Mouse (Mus musculus) layer of hippocampus, postnatal 10 days (tissue): ENCODE data around the gene Pla2g4d. TPM values are rescaled to one million over a fixed set of nuclear protein-coding genes. Genes with fewer than 3 reads are reported as not detected.
"Not testable (repeated sequence)": the region's sequence is repeated elsewhere in the genome, so short reads cannot be mapped to it uniquely, and the experiment has no call there.

Source experiments
- DNase-seq, 2 experiments: peaks; one replicate each; pipeline ENCODE4 v3.0.0; 2021; ENCODE audit warnings: low spot score in 2 of 2
- total RNA-seq, 2 experiments: library from RNA; stranded (reverse); gene quantifications; 2 replicates each; pipeline ENCODE4 v1.2.3; 2021

Gene Pla2g4d
- total RNA-seq, 2 experiments from 2014 or later: 0.11 TPM

GRCm38 (mm10) chr2:120262876-120263275, 26.1 kb downstream of the Pla2g4d start:
- no peak for DNase-seq

DNA sequence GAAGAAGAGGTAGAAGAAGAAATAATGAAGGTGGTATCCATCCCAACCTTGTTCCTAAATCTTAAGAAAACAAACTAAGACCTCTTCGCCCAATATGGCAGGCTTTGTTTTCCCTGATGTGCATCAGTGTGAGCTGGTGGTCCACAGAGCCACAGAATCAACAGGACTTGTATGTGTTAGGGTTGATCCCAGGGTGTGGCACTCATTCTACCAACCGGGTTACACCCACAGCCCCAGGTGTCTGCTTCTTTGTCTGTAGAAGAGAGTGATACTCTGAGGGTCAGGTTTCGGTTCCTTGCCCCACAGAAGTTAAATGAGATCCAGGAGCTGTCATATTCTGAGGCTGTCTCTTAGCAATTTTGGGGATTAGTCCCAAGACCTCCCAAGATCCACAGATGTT, 27.7 kb downstream of the Pla2g4d start:
- no peak for DNase-seq

DNA sequence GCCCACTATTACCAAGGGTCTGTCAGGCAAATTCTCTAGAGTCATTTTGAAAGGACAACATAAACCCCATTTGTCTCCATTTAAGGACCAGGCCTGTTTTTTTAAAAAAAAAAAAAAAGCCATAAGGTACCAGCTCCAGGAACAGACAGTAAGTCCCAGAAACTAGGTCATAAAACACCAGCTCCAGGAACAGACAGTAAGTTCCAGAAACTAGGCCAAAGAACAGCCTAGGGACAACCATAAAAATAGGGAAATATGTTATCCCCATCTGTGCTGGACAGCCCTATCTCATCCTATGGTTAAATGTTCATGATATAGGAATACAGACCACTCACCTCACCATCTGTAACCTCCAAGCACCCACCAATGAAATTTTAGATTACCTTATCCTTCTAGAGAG, 32.7 kb downstream of the Pla2g4d start:
- DNase-seq: no peak

- no peak for DNase-seq
Measured at GRCm38 (mm10) chr2:120252644-120253043, 36.4 kb downstream of the Pla2g4d start.

DNA sequence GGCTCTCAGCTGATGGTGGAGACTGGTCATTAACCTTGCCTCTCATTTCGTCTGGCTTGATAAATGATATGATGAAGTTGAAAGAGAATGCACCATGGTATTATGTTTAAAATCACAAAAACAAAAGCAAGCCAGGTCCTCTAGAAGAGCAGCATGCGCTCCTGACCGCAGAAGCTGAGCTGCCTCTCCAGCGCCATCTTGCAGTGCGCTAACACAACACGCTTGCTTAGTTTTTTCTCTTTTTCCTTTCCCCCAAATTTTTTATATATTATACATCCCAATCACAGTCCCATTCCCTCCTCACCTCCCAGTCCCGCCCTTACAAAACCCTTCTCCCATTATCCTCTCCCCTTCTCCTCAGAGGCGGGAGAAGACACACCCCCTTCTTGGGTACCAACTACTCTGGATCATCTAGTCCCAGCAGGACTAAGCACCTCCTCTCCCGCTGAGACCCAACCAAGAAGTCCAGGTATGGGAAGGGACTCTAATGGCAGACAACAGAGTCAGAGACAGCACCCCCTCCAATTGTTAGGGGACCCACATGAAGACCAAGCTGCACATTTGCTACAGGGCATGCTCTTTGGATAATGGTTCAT, 43.5 kb downstream of the Pla2g4d start:
- peak; percentile 16 to 45 for DNase-seq

DNA sequence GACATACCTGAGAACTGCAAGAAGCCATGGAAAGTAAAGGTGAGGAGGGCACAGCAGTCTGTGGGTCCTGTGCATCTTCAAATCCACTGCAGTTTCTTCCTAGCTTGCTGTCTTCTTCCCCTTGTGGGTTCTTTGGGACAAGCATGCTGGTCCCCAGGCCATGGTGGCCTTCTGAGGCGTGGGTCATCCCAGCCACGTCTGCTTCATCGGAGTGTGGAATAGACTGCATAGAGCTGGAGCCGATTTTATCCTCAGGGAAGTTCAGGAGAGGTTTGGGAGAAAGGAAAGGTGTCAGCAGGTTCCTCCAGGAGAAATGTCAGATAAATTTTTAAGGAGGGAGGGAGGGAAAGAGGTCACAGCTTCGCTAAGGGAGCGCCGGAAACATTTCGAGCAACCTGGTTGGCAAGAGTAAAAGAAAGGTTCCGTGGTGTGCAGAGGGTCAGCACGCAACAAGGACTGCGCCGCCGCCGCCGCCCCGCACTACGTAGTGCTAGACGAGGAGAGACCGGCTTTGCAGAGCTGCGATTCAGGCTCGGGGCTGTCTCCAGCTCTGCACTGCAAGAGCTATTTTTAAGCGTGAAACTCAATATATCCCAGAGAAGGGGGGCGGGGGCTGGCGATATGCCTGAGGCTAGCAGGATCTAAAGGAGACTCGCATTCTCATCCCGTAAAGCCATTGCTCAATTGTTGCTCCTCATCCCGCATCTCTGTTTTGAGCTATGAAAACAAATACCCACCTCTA, 44.1 kb downstream of the Pla2g4d start, which contains the start of gene Pla2g4e:
Gene Pla2g4e, minus strand, starts transcription at position 657 of the 742 bp plus-strand sequence.
- DNase-seq: peak; percentile 15 to 36

- no peak for DNase-seq
Measured at GRCm38 (mm10) chr2:120243995-120244394, 45.0 kb downstream of the Pla2g4d start.

DNA sequence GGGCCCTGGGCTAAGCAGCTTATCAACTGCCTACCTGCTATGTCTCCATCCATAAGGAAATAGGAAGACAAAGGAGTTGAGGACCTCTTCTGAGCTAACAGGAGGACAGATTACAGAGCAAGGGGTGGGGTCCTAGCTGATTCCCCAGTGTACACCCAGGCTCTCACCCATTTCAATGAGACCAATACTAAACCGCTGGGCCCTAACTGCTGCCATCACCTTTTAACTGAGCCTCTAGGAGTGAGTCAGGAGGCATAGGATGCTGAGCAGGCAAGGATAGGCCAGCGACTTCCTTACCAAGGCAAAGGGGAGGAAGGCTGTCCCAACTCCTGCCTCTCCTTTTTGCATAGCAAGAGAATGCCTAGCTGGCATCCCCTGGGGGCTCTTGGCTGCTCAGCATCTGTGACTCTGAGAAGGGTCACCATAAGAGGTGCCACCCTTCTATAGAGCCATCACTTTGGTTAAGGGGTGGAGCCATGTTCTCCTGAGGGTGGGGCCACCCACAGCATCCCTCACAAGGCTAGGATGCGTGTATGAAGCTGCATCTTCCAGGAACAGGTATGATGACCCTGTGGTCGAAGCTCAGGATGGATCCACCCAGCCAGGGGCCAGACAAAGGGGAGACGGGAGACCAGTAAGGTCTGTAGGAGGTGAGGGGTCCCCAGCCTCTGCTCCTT, 46.1 kb downstream of the Pla2g4d start:
- no peak for DNase-seq

- not testable (repeated sequence) for DNase-seq
Measured at GRCm38 (mm10) chr2:120238733-120239132, 50.3 kb downstream of the Pla2g4d start.

GRCm38 (mm10) chr2:120237784-120238183, 51.2 kb downstream of the Pla2g4d start:
- DNase-seq: no peak

GRCm38 (mm10) chr2:120235947-120236640, 52.9 kb downstream of the Pla2g4d start:
- no peak for DNase-seq

DNA sequence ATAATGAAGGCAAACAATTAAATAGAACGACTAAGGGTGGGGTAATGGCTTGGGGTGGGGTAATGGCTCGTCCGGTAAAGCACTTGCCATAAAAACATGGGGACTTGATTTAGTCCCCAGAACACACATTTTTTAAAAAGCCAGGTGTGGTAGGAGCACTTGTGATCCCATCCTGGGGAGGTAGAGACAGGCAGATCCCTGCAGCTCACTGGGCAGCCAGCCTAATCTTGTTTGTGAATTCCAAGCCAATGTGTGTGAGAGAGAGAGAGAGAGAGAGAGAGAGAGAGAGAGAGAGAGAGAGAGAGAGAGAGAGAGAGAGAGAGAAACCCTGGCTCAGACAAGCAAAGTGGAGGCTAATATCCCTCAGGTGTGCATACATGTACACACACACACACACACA, 53.6 kb downstream of the Pla2g4d start:
- no peak for DNase-seq

DNA sequence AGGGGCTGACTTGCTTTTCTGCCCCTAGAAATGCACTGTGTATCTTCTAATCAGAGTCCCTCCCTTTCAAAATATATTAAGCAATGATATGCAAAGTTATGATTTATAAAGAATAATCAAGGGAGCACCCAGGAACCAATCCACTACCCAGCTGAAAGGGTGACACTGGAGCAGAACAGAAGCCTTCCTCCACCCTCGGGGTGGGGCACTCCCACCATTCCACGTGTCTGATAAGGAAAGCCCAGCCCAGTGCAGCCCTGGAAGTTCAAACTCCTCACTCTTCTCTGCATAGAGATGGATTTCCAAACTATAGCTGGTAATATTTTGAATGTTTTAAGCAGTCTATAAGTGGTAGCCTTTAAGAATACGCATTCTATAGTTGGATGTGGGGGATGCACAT, 57.4 kb downstream of the Pla2g4d start:
- no peak for DNase-seq

Other genes with a start within 250 kb of the Pla2g4d start
- gene Ehd4, start 134.6 kb downstream of the Pla2g4d start, total RNA-seq: 1 to 10 TPM; 7.5 to 8.3 TPM
- 10 to 100 TPM; 12.0 to 13.8 TPM for gene Pla2g4e, start 43.9 kb downstream of the Pla2g4d start, total RNA-seq
- not detected for gene Pla2g4f, start 25.0 kb upstream of the Pla2g4d start, total RNA-seq
- 10 to 100 TPM; 59.3 to 62.1 TPM for gene Vps39, start 63.9 kb upstream of the Pla2g4d start, total RNA-seq
- 10 to 100 TPM in 1 of 2 experiments, 1 to 10 TPM in 1; 7.8 to 10.8 TPM for gene Ganc, start 114.7 kb upstream of the Pla2g4d start, total RNA-seq
- 10 to 100 TPM; 31.4 to 34.1 TPM for gene Tmem87a, start 114.9 kb upstream of the Pla2g4d start, total RNA-seq
- gene Capn3, start 166.8 kb upstream of the Pla2g4d start, total RNA-seq: 1 to 10 TPM; 4.3 to 6.6 TPM